Mouse (Mus musculus): ENCODE measurements at regions not wholly inside any gene's neighbourhood (a gene's known extent, or its start where the extent isn't known, plus 50 kb on each side); places are given as distances from the start of the nearest gene placed in this dataset.
A peak's percentile ranks its signal among the peaks of the same experiment; 100 is the strongest.
"Not testable (repeated sequence)": the region's sequence is repeated elsewhere in the genome, so short reads cannot be mapped to it uniquely, and the experiment has no call there.

DNA sequence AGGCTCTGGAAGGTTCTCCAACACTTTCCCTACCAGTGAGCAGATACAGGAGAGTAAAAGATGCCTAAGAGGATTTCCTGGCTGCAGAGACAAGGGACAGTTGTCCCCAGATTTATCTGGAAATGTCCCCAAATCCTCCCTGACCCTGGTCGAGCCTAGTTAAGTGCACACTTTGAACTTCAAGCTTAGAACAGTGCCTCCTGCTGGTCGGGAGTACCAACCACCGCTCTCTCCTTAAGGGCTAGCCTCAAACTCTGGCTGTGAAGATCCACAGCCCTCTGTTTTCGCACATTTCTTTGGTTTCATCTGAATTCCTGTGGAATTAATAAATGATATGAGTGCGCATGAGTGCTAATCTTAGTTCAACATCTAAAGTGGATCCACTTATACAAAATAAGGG lies 146.1 kb upstream of the Sfswap start:
- DNase-seq = peak; percentile 6

DNA sequence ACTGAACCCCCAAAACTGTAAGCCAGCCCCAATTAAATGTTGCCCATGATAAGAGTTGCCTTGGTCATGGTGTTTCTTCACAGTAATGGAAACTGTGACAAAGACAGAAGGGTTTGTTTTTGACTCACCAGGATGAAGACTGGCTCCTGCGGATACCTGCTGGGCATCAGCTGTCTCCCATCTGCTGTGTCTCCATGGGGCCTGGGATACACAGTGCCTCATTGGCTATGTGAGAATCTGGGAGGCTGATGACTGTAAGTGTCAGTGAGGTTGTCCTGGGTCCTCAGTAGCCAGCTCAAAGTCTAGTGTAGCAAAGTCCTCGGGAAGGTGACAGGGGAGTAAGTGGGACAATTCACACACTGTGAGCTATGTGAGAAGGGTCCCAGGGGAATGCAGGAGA lies 139.5 kb upstream of the Sfswap start:
- DNase-seq = no peak

DNA sequence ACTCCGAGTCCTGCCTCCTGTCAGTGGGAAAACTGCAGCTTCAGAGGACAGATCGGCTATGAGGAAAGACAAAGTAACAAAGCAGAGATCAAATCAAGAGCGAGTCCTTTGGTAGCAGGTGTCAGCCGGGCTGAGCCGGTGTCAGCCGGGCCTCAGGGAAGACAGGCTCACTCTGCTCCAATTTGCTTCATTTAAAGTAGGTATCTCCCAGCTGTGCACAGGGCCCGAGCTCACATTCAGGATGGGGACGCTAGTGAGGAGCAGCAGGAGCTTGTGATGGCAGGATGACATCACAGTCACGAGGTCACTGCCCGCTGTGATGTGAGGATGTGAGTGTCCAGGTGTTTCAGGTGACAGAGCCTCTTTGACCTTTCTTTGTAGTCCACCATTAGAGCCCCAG lies 137.8 kb upstream of the Sfswap start:
- DNase-seq = no peak

DNA sequence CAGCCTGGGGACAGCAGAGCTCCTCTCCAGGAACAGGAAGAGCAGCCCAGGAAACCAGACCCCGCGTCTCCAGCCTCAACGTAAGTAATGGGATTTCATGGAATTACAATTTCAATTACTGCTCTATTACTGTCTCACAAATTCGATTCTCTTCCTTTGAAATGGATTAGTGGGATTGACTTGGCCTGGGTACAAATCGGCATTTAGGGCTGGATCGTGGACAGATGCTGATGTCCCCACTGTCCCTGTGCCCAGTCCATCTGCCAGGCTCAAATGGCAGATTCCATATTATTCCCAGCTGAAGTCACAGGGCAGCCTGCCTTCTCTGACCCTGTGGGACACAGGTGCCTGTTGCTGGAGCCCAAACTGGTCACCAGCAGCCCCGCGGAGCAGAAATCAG lies 136.0 kb upstream of the Sfswap start:
- DNase-seq = no peak

DNA sequence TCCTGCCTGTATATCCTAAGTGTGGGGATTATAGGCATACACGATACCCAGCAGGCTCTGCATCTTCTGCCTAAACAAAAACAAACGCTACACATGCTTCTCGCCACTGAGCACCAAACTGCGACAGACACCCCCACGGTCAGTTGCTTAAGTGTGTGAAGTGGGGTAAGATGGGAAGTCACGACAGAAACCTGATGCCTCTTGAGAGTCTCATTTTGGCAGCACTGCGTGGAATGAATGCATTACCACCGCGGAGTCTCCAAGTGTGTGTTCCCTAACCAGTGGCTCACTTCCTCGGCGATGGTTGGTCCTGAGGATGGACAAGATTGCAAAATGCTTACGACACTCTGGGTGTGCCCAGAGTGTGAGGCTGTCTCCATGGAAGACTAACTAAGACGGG lies 133.8 kb upstream of the Sfswap start:
- no peak for DNase-seq

DNA sequence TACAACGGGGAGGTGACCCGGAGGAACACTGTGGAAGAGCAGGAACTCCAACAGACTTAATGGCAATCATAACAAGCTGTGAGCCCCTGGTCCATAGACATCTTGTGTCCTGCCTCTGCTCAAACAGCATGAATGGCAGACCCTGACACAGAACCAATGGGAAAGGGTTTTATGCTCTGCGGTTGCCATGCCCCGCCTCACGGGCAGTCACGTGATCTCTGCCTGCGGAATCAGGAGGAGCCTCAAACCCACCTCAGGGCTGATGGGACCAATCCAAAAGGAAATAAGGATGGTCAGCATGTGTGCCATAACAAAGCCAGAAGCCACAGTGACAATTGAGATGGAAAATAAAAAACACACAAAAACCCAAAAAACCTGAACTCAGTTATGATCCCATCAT lies 120.2 kb upstream of the Sfswap start:
- DNase-seq = no peak

DNA sequence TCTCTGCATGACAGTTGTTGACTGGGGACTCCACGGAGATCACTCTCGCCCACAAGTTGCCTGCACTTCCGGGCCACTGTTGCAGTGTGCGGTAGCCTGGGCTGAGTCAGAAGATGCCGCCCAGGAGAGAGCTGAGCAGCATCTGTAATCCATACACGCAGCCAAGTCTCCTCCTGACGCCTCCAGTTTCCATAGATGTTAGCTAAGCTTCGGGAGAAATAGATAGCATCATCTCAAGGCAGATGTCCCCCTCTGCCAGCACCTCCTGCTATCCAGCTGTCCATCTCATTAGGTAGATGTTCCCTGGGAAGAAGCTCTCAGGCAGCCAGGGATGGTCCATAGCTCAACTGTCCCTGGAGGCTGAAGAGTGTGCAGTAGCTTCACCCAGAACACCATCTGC lies 116.0 kb upstream of the Sfswap start:
- no peak for DNase-seq

DNA sequence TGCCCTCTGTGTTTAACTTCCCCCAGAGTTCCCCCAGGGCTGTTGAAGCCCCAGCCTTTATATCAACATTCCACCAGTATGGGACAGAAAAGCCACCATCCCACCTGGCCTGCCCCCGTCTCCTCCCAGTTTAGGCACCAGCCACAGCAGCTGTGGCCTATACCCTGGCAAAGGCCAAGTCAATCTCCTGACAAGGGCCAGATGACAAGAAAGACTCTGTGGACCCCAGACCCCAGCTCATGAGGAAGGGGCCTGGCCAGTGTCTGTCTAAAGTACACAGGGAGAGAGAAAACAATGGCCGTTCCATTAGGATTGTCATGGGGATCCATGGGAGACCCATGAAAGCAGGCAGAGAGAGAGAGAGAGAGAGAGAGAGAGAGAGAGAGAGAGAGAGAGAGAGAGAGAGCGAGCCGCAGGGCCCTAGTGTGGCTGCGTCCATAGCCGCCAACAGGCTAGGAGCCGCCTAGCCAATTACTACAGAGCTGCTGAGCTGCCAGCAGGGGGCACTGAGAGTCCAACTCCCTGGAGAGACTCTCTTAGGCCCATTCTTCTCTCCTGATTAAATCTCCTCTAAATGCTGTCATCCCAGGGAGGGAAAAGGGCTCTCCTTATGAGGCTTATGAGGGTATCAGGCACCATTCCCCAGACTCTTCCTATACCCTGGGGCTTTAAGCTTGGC lies 114.9 kb upstream of the Sfswap start:
- not testable (repeated sequence) for DNase-seq

DNA sequence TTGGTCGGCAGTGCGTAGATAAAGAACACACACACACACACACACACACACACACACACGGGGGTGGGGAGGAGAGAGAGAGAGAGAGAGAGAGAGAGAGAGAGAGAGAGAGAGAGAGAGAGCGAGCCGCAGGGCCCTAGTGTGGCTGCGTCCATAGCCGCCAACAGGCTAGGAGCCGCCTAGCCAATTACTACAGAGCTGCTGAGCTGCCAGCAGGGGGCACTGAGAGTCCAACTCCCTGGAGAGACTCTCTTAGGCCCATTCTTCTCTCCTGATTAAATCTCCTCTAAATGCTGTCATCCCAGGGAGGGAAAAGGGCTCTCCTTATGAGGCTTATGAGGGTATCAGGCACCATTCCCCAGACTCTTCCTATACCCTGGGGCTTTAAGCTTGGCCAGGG lies 114.3 kb upstream of the Sfswap start:
- DNase-seq = not testable (repeated sequence)

DNA sequence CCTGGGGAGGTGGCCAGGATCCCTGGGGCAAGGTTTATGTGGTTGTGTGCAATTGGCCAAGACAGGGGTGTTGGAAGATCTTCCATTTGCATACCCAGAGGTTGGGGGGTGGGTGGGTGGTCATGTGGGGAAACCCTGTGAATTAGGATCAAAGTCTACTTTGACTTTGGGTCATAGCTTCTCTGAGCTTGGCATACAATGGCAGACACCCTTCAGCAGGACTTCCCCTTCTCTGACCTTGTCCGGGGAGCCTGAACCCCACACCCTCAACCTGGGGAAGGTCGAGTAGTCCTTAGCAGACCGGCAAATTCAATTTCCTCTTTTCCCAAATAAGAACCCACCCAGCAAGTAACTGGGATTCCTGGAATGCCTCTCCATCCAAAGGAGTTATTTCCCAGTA lies 113.7 kb upstream of the Sfswap start:
- DNase-seq = no peak

DNA sequence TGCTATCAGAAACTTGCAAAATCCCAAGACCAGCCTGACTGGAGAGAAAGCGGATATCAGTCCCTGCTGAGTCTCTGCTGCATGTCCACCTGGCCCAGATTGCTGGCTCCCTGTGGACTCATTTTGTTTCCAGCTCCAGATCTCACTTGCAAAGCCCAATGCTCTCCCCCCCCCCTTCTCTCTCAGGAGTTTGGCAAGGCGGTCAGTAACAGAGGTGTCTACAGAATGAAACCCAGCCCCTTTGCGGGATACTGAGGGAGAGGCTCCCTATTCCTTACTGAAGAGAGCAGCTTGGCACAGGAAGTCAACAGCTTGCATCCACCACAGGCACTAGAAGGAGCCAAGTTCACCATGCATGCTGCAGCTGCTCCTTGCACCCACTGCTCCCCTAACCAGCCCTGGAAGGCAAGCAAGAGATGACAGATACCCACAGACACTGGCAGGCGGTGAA lies 110.1 kb upstream of the Sfswap start:
- DNase-seq = no peak

DNA sequence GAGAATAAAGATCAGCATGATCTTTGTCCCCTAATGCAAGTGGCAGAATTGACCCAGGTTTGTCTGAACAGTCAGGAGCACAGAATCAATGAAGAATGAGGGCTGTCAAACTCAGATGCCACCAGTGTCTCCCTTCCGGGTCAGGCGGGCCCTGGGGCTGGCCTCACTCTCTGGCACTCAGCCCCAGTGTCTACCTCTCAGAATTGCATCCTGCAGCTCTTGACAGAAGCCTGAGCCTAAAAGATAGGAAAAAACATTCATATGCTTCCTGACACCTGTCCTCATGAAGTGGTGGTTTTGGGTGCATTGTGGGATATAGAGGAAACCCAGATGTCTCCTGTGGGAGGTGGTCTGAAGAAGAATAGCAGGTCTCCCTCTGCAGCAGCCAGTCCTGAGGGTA lies 107.9 kb upstream of the Sfswap start:
- no peak for DNase-seq

DNA sequence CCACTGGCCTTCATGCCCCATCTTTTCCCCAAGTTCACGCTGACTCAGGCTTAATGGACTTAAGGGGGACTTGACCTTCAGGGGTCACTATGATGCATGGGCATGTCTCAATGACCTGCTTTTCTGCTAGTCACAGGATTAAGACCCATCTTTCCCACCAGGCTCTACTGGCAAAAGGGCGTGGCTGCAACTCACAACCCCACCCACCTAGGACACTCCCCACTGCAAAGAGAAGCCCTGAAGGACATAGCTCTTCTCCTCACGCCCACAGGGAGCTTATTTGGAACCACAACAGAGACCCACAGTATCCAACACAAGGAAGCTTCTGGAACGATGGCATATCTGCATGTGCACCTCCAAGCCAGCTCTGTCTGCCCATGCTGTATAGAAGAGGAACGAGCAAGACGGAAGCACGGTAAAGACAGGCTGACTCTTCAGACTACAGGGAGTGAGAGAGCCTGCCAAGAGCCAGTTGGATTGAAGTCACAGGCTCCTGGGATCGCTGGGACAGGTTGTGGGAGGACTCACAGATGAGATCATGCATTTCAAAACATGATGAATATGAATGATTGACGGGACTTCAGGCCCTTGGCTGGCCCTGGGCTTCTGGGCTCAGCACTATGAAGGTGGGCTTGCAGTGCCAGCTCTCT lies 107.3 kb upstream of the Sfswap start:
- DNase-seq = no peak

DNA sequence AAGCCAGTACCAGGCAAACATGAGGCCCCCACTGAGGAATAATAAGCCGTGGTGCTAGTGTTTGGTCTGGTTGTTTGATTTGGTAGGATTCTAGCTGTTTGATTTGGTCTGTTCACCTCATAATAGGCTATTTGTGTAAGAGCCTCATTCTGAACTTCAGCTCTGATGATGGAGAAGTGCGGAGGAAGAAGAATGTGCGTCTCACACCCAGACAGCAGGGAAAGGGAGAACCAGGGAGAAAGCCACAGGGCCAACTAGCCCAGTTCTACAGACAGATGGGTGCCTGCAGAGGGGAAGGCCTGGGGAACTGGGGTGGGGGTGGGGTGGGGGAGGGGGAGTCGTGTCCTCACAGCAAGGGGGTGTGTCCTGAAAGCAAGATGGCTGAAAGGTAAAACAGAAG lies 106.6 kb upstream of the Sfswap start:
- DNase-seq = no peak

DNA sequence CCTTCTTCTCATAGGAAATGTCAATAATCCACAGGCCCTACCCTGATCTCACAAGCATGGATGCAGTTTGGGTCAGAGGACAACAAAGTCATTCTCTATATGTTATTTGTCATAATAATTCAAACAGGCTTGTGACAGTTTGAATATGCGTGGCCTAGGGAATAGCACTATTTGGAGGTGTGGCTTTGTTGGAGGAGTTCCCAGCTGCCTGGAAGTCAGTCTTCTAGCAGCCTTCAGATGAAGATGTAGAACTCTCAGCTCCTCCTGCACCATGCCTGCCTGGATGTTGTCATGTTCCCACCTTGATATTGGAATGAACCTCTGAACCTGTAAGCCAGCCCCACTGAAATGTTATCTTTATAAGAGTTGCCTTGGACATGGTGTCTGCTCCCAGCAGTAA lies 103.7 kb upstream of the Sfswap start:
- no peak for DNase-seq

DNA sequence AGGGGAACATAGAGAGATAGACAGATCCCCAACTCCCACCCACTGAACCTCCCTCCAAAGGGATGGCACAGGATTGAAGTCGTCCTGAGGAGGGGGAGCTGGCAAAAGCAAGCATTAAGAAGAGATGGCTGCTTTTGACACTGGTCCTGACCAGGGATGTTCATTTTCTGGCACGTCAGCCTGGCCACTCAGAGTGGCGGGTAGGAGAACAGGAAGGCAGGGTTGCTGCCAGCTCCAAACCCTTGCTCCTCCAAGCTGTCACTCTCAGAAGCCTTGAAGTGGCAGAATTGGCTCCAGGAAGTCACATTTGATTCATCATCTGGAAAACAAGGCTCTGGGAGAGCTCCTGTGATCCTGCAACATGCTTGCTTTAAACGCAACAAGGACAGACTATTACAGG lies 94.8 kb upstream of the Sfswap start:
- no peak for DNase-seq

DNA sequence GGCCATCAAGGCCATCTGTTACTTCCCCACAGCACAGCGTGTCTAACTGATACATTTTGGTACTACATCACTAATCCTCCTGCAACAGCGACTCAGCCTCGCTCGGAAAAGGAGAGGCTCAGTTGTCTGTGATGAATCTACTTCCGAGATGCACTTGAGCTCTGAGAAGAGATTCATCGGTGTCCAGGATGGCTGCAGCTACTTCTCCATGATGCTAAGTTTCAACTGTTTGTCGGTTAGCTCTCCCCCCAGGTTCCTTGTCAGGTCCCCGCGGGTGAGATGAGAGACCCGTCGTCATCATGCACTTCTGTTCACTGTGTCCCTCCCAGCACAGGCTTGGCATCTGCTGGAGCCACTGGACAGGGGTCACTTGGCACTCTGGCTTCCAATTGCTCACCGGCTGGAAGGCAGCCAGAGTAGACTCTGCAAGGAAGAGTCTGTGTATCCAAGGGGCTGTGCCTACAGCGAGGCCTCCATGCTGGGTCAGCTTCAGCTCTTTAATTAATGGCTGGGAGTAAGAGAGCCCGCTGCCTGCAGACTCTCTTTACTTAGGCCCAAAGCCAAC lies 91.5 kb upstream of the Sfswap start:
- DNase-seq = no peak

DNA sequence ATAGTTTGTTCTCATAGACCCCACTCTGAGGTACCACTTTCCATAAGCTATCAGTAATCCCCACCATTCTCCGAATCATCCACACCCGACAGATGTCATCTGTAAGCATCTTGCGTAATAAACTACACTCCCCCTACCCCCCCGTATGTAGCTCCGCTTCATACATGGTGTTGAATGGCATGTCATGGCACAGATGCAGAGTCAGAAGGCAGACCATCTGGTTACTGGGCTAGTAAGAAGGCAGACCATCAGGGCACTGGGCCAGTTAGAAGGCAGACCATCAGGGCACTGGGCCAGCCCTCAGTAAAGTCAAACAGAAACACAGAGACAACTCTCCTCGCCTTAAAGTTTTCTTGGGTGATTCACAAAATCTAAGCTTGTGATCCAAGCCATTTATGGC lies 88.9 kb upstream of the Sfswap start:
- DNase-seq = no peak

DNA sequence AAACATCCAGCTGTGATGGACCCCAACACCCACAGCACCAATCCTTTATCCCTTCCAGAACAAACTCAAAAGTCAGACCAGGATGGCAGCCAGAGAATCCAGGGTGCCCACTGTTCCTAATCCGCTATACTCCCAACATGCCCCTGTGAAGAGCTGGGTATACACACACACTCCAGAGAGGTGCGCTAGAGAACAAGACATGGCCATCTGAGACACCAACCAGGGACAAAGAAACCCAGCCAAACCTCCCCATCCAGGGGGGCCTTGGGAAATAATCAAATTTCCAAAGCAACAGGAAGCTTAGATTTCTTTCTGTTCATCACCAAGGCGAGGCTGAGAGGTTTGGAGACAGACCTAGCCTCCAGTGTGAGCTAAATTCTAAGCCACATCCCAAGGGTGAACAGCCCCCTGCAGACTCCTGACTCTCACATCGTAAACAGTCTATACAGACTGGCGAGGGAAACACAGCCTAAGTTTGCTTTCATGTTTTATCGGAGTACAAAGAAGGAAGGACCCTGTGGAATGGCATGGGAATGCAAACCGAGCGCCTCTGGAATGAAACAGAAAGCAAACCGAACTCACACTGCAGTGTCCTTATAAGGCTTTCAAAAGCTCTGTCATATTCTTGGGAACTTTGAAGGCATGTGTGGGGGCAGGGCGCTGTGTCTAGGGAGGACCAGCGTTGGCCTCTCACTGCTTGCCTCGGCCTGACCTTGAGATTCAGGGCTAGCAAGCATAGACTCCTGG lies 85.9 kb upstream of the Sfswap start:
- DNase-seq = no peak

DNA sequence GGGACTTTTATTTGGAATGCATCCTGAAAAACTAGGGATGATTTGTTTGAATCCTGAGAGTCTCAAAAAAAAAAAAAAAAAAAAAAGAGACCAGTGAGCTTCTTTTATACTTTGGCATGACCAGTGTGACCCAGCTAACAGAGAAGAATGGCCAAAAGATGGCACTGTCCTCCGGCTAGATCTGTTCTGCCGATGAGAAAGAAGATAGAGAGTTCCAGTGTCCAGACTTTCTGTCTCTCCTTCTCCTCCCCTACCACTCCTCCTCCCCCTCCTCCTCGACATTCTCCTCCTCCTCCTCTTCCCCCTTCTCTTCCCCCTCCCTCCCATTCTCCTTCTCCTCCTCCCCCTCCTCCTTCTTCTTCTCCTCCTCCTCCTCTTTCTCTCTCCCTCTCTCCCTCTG lies 84.6 kb upstream of the Sfswap start:
- no peak for DNase-seq

DNA sequence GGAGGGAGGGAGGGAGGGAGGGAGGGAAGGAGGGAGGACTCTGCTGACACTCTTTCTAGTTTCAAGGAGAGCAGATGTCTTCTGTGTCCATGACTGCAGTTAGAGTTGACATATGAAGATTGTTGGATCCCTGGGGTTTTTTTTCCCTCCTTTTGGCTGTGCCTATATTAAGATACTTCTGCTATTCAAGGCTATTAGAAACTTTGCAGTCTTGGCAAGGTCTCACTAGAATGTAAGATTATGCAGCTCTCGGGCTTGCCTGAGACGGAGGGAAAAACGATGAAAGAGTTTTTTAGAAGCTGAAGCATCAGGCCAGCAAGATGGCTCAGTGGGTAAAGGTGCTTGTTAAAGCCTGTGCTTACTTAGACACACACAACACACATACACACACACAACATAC lies 83.5 kb upstream of the Sfswap start:
- DNase-seq = no peak

DNA sequence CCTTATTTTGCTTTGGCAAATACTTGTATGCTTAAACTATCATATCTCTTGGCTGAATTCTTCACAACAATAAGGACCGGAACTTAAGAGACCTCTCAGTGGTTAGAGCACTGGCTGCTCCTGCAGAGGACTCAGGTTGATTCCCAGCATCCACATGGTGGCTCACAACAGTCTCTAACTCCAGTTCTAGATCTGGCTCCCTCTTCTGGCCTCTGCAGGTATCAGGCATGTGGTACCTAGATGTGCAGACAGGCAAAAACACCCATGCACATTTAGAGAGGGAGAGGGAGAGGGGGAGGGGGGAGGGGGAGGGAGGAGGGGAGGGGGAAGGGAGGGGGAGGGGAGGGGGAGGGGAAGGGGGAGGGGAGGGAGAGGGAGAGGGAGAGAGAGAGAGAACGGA lies 80.0 kb upstream of the Sfswap start:
- DNase-seq = no peak

DNA sequence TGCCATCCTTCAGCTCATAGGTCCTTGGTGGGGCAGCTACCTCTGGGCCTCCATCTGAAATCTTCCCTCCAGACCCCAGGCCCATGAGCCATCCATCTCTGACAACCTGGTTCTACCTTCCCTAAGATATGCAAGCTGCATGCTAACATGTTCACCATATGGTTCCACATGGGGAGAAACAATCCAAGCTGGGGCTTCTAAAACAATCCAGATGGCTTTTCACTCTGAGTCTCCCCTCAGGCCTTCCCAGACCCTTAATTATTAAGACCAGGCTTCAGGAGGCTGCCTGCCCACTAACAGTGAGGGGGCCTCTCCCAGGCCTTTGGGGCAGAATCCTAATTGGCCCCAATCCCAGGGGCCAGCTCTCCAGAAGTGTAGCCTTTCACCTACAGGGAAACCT lies 71.1 kb upstream of the Sfswap start:
- DNase-seq = no peak

DNA sequence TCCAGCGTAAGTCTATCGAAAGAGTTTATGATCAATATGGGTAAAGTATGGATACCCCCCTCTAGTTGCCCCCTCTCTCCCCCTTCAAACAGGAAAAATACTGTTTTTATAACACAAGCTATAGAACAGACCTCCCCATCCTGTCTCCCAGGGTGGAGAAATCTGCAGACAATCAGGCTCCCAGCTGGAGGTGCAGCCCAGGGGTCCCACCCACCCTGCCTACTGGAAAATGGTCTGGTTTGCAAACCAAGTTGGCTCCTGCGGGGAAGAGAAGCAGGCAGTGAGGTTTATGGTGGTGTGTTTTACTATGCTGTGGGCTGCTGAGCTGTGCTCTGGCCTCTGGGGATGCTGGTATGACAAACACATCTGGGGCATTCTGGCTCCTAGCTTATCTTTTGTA lies 70.7 kb upstream of the Sfswap start:
- no peak for DNase-seq

Measured in thymus, postnatal 14 days (tissue).